Mouse (Mus musculus): Measurements from ENCODE around the gene Grhpr. TPM values are rescaled to one million over a fixed set of nuclear protein-coding genes. Genes with fewer than 3 reads are reported as not detected.
A peak's percentile ranks its signal among the peaks of the same experiment; 100 is the strongest.

Grhpr gene
- total and polyA plus RNA-seq, 3 experiments: 27.3 to 76.4 TPM; not detected in 1

GRCm38 (mm10) chr4:44970056-44970455 lies 11.1 kb upstream of the Grhpr start:
- Histone ChIP-seq H3K4me3 (ENCODE audit: control insufficient read depth in 1 of 2, insufficient read depth in 1 of 2, low read depth in 2 of 2, low read length in 2 of 2) (no peak overlapping the region), H3K9me3 (replicated peaks; ENCODE audit: insufficient read depth, low read length) (no peaks in the 10 kb centered on the region), H3K27ac (ENCODE audit: control insufficient read depth, low read depth, low read length) (no peak overlapping the region), H3K9ac (ENCODE audit: control insufficient read depth, low read depth, low read length, poor library complexity, severe bottlenecking) (no peak overlapping the region), H3K4me1 (ENCODE audit: control insufficient read depth in 1 of 2, insufficient read depth in 2 of 2, low read length in 2 of 2) (peaks cover 0 to 4% of the 10 kb centered on the region in 2 experiments; a peak in 1 of 4 replicates), H3K27me3 (ENCODE audit: control insufficient read depth in 1 of 2, insufficient read depth in 2 of 2, low read length in 2 of 2) (no peaks in the 10 kb centered on the region; a peak in 1 of 4 replicates), H3K79me2 (ENCODE audit: control insufficient read depth, insufficient read depth, low read length, poor library complexity) (no peaks in the 10 kb centered on the region), H3K36me3 (ENCODE audit: control insufficient read depth in 1 of 2, insufficient read depth in 2 of 2, low read length in 2 of 2) (no peaks in the 10 kb centered on the region)
- no peak for DNase-seq (ENCODE audit: low read depth, low spot score)
- TF ChIP-seq CHD1 (IDR thresholded peaks at IDR 0.05; ENCODE audit: low read depth, low read length) (no peak), NRF1 (IDR thresholded peaks at IDR 0.05; ENCODE audit: insufficient read depth, low read depth, low read length, poor library complexity, severe bottlenecking) (no peak), BHLHE40 (IDR thresholded peaks at IDR 0.05; ENCODE audit: borderline replicate concordance, low read depth, low read length) (no peak), ETS1 (IDR thresholded peaks at IDR 0.05; ENCODE audit: low read depth, low read length) (no peak), GABPA (IDR thresholded peaks at IDR 0.05; ENCODE audit: low read depth, low read length) (no peak)

DNA sequence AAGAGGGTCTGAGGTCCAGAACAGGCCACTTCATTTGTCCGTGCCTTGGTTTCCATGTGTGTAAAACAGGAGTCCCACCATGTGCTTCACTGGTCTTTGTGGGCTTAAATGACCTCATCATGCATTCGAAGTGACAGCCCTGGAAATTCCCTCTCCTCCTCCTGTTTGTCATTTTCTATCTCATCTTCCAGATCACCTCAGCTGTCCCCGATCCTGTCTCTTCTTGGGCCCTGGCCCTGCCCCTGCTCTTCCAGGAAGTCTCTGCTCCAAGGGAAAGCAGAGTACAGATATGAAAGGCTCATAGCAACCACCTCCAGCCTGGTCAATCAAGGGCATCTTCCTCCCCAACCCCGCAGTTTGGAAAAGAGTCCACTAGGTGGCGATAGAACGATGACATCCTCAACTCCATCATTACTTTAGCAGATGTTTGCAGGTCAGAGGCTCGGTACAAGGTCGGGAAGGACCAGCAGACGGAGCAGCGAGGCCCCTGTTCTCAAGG lies 10.5 kb upstream of the Grhpr start:
- no peak overlapping the region for H3K27ac ChIP-seq (ENCODE audit: control insufficient read depth, low read depth, low read length)
- H3K4me3 ChIP-seq (ENCODE audit: control insufficient read depth in 1 of 2, insufficient read depth in 1 of 2, low read depth in 2 of 2, low read length in 2 of 2): no peak overlapping the region
- H3K27me3 ChIP-seq (ENCODE audit: control insufficient read depth in 1 of 2, insufficient read depth in 2 of 2, low read length in 2 of 2): no peaks in the 10 kb centered on the region; a peak in 1 of 4 replicates
- H3K9me3 ChIP-seq (replicated peaks; ENCODE audit: insufficient read depth, low read length): no peaks in the 10 kb centered on the region
- peak; percentile 73 for DNase-seq (ENCODE audit: low read depth, low spot score)
- H3K36me3 ChIP-seq (ENCODE audit: control insufficient read depth in 1 of 2, insufficient read depth in 2 of 2, low read length in 2 of 2): no peaks in the 10 kb centered on the region
- no peaks in the 10 kb centered on the region for H3K79me2 ChIP-seq (ENCODE audit: control insufficient read depth, insufficient read depth, low read length, poor library complexity)
- no peak overlapping the region for H3K9ac ChIP-seq (ENCODE audit: control insufficient read depth, low read depth, low read length, poor library complexity, severe bottlenecking)
- peaks cover 0 to 4% of the 10 kb centered on the region in 2 experiments; a peak in 1 of 4 replicates for H3K4me1 ChIP-seq (ENCODE audit: control insufficient read depth in 1 of 2, insufficient read depth in 2 of 2, low read length in 2 of 2)
- TF ChIP-seq ZC3H11A (IDR thresholded peaks at IDR 0.05; ENCODE audit: low read depth, low read length) (peak; percentile 39), RCOR1 (IDR thresholded peaks at IDR 0.05; ENCODE audit: low read depth, low read length) (0 out of 2 replicates have a peak, but pooled peaks have one; percentile 9), JUND (IDR thresholded peaks at IDR 0.05; ENCODE audit: low read depth, low read length) (no peak), SMC3 (IDR thresholded peaks at IDR 0.05; ENCODE audit: low read depth, low read length) (peak; percentile 71), RAD21 (IDR thresholded peaks at IDR 0.05; ENCODE audit: low read depth, low read length) (peak; percentile 66), CTCF (IDR thresholded peaks at IDR 0.05 in 2 of 3, conservative IDR thresholded peaks at IDR 0.05 in 1 of 3; ENCODE audit: control insufficient read depth in 1 of 3, insufficient read depth in 1 of 3, low read depth in 2 of 3, low read length in 3 of 3, poor library complexity in 1 of 3, severe bottlenecking in 1 of 3) (peak; percentile 69 to 84 (median 71)), MAX (IDR thresholded peaks at IDR 0.05; ENCODE audit: low read length) (no peak)

- peak; percentile 92 for DNase-seq (ENCODE audit: low read depth, low spot score)
- H3K27me3 ChIP-seq (ENCODE audit: control insufficient read depth in 1 of 2, insufficient read depth in 2 of 2, low read length in 2 of 2): no peaks in the 10 kb centered on the region
- no peaks in the 10 kb centered on the region for H3K9me3 ChIP-seq (replicated peaks; ENCODE audit: insufficient read depth, low read length)
- H3K9ac ChIP-seq (ENCODE audit: control insufficient read depth, low read depth, low read length, poor library complexity, severe bottlenecking): no peak overlapping the region
- H3K27ac ChIP-seq (ENCODE audit: control insufficient read depth, low read depth, low read length): no peak overlapping the region
- H3K36me3 ChIP-seq (ENCODE audit: control insufficient read depth in 1 of 2, insufficient read depth in 2 of 2, low read length in 2 of 2): no peaks in the 10 kb centered on the region
- H3K79me2 ChIP-seq (ENCODE audit: control insufficient read depth, insufficient read depth, low read length, poor library complexity): no peaks in the 10 kb centered on the region
- H3K4me1 ChIP-seq (ENCODE audit: control insufficient read depth in 1 of 2, insufficient read depth in 2 of 2, low read length in 2 of 2): peaks cover 0 to 4% of the 10 kb centered on the region in 2 experiments; a peak in 1 of 4 replicates
- peak overlapping the region in 1 of 2 experiments; percentile 22; a peak in 2 of 4 replicates for H3K4me3 ChIP-seq (ENCODE audit: control insufficient read depth in 1 of 2, insufficient read depth in 1 of 2, low read depth in 2 of 2, low read length in 2 of 2)
- no peak for TF ChIP-seq POLR2AphosphoS2 (IDR thresholded peaks at IDR 0.05; ENCODE audit: low read length)
- peak in 1 of 2 experiments; percentile 71; a peak in 2 of 4 replicates for TF ChIP-seq EP300 (IDR thresholded peaks at IDR 0.05; ENCODE audit: low read depth in 1 of 2, low read length in 2 of 2)
- TF ChIP-seq ELF1 (IDR thresholded peaks at IDR 0.05; ENCODE audit: low read depth, low read length): no peak
- peak; percentile 60; the same call in 1 of the 2 replicates for TF ChIP-seq RCOR1 (IDR thresholded peaks at IDR 0.05; ENCODE audit: low read depth, low read length)
- peak; percentile 87 for TF ChIP-seq SMC3 (IDR thresholded peaks at IDR 0.05; ENCODE audit: low read depth, low read length)
- 0 out of 2 replicates have a peak, but pooled peaks have one; percentile 43 for TF ChIP-seq MAZ (IDR thresholded peaks at IDR 0.05; ENCODE audit: low read depth, low read length)
- TF ChIP-seq SIN3A (IDR thresholded peaks at IDR 0.05; ENCODE audit: low read length): peak; percentile 86
- TF ChIP-seq RAD21 (IDR thresholded peaks at IDR 0.05; ENCODE audit: low read depth, low read length): peak; percentile 80
- TF ChIP-seq NRF1 (IDR thresholded peaks at IDR 0.05; ENCODE audit: insufficient read depth, low read depth, low read length, poor library complexity, severe bottlenecking): no peak
- no peak for TF ChIP-seq MYC (IDR thresholded peaks at IDR 0.05; ENCODE audit: low read depth, low read length)
- TF ChIP-seq UBTF (IDR thresholded peaks at IDR 0.05; ENCODE audit: borderline replicate concordance, insufficient read depth, low read depth, low read length): no peak
- TF ChIP-seq MAFK (IDR thresholded peaks at IDR 0.05; ENCODE audit: borderline replicate concordance, low read depth, low read length): no peak
- no peak for TF ChIP-seq MYB (IDR thresholded peaks at IDR 0.05; ENCODE audit: low read depth, low read length)
- peak; percentile 54; the same call in 1 of the 2 replicates for TF ChIP-seq GATA1 (IDR thresholded peaks at IDR 0.05; ENCODE audit: low read depth, low read length)
- peak; percentile 65; the same call in 1 of the 2 replicates for TF ChIP-seq TBP (IDR thresholded peaks at IDR 0.05; ENCODE audit: low read depth, low read length)
- peak; percentile 36; the same call in 1 of the 2 replicates for TF ChIP-seq ZC3H11A (IDR thresholded peaks at IDR 0.05; ENCODE audit: low read depth, low read length)
- TF ChIP-seq POLR2A (IDR thresholded peaks at IDR 0.05; ENCODE audit: control insufficient read depth in 1 of 2, insufficient read depth in 1 of 2, low read depth in 1 of 2, low read length in 2 of 2, poor library complexity in 1 of 2): 0 out of 4 replicates have a peak, but pooled peaks of 1 of the 2 experiments have one; percentile 19
Observed at GRCm38 (mm10) chr4:44973450-44973849, 7.7 kb upstream of the Grhpr start.

Data from MEL (cell line).